In genomic region chr9:74656392-74656791, GRCm38 (mm10) we compare ENCODE assay signal across 16 mouse cellular contexts.
"Had no signal": no experiment of that assay in that cellular context is flagged by ENCODE, and none has a peak within 500 bp of the region (broad histone marks: within the 10 kb centered on the region; RNA-seq: fewer than 3 reads in every experiment).

No protein-coding gene starts in this region.

- H3K9me3 ChIP-seq: hindbrain, embryonic 15.5 days; limb, embryonic 10.5 days; midbrain, embryonic 10.5 days; neural tube, embryonic 12.5 days; stomach, embryonic 15.5 days had no signal

- H3K4me1 ChIP-seq: hindbrain, embryonic 15.5 days; limb, embryonic 10.5 days; midbrain, embryonic 10.5 days; neural tube, embryonic 12.5 days; stomach, embryonic 15.5 days had no signal

- H3K4me2 ChIP-seq: hindbrain, embryonic 15.5 days; neural tube, embryonic 12.5 days; stomach, embryonic 15.5 days had no signal

- H3K36me3 ChIP-seq: hindbrain, embryonic 15.5 days; limb, embryonic 10.5 days; midbrain, embryonic 10.5 days; neural tube, embryonic 12.5 days; stomach, embryonic 15.5 days had no signal

- H3K27ac ChIP-seq: hindbrain, embryonic 15.5 days; left cerebral cortex, adult 2 months; limb, embryonic 10.5 days; midbrain, embryonic 10.5 days; neural tube, embryonic 12.5 days; stomach, embryonic 15.5 days had no signal

- DNase-seq: kidney, adult 11 months; kidney, postnatal 10 days; kidney, postnatal 4 days; lung, adult 2 months; lung, postnatal 4 days; right cerebral cortex, postnatal 14 days; thymus, postnatal 36 days had no signal

- ATAC-seq: inflammation-experienced regulatory T-cells, adult 6 months; lung, postnatal 0 days had no signal

- H3K27me3 ChIP-seq: hindbrain, embryonic 15.5 days; neural tube, embryonic 12.5 days; stomach, embryonic 15.5 days had no signal

- H3K9ac ChIP-seq: hindbrain, embryonic 15.5 days; neural tube, embryonic 12.5 days; stomach, embryonic 15.5 days had no signal

- H3K4me3 ChIP-seq: hindbrain, embryonic 15.5 days; left cerebral cortex, adult 2 months; limb, embryonic 10.5 days; midbrain, embryonic 10.5 days; myocyte; neural tube, embryonic 12.5 days; stomach, embryonic 15.5 days had no signal
